Mouse (Mus musculus): ENCODE results near the gene Plpp1.

DNA sequence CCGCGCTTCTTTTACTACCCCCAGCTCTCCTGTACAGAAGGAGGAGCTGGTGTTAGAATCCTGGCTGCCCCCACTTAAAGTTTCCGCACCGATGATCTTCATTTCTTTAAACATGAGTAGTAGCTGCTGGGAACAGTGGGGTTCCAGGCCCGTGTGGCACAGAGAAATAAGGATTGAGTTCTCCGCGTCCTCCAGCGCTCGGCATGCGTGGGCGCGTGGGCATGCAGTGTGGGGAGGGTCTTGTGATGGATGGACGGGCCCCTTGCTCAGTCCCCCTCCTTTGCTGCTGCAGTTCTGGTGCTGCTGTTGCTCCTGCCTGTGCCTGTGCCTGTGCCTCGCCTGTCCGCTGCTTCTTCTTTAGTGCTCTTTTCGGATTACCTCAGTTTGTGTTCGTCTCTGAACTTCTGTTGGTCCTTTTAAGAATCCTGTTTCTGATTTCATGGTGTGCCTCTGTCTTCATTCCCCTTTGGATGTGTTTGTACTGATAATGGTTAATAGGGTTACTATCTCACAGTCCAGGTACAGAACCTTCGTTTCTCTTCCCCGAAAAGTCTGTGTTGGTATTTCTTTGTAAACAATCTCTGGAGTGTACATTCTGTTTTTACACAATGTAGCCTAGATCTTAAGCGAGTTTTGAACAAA is 32.8 kb downstream of the Plpp1 start:
- no peak for TF ChIP-seq CTCF (IDR thresholded peaks at IDR 0.05; ENCODE audit: insufficient read depth, low read length)
- no peak for TF ChIP-seq POLR2A (IDR thresholded peaks at IDR 0.05; ENCODE audit: borderline replicate concordance, extremely low read depth, low read depth, low read length)
